Mouse (Mus musculus) hematopoietic stem cell, adult 5-6 weeks (primary cell): ENCODE results near the gene Gpr18. TPM values are rescaled to one million over a fixed set of nuclear protein-coding genes. Genes with fewer than 3 reads are reported as not detected.

Experiments
- ATAC-seq, 2 experiments: fragments of 125-278 bp in 1 of 2; replicated peaks in 1 of 2; 2 replicates each; pipeline ENCODE4 v1.8.0; 2016 to 2017; ENCODE audit warnings: inconsistent platforms in 2 of 2, mild to moderate bottlenecking in 2 of 2, moderate number of reproducible peaks in 2 of 2, low read depth in 1 of 2, moderate TSS enrichment in 1 of 2; ENCODE audit not compliant: low FRiP score in 2 of 2, poor library complexity in 2 of 2, severe bottlenecking in 2 of 2, insufficient read depth in 1 of 2, low TSS enrichment in 1 of 2
- total RNA-seq: library from RNA; stranded (forward); fragments of 172-1452, 232-1000 nt; gene quantifications from 2 replicates; pipeline ENCODE4 v1.2.3, GENCODE M21; 2017

Gpr18 gene
- total RNA-seq, 1 experiment from 2014 or later: 0.60 TPM

- no peak; a peak in 1 of 4 replicates for ATAC-seq
Measured at GRCm38 (mm10) chr14:121906992-121907681, 8.4 kb downstream of the Gpr18 start.

GRCm38 (mm10) chr14:121906341-121906991, 9.1 kb downstream of the Gpr18 start:
- peak; percentile 65 to 73; a peak in 3 of 4 replicates for ATAC-seq

- ATAC-seq: no peak; a peak in 1 of 4 replicates
Measured at GRCm38 (mm10) chr14:121904754-121905153, 10.8 kb downstream of the Gpr18 start.

- ATAC-seq: peak; percentile 47 to 74; a peak in 3 of 4 replicates
Measured at GRCm38 (mm10) chr14:121903381-121903876, 12.2 kb downstream of the Gpr18 start.

- no peak for ATAC-seq
Measured at GRCm38 (mm10) chr14:121901511-121901910, 14.1 kb downstream of the Gpr18 start.

GRCm38 (mm10) chr14:121899071-121899470, 16.5 kb downstream of the Gpr18 start:
- ATAC-seq: no peak

- peak; percentile 25 to 38; a peak in 3 of 4 replicates for ATAC-seq
Measured at GRCm38 (mm10) chr14:121898509-121898908, 17.1 kb downstream of the Gpr18 start.

- ATAC-seq: no peak
Measured at GRCm38 (mm10) chr14:121897773-121898172, 17.8 kb downstream of the Gpr18 start.

- no peak for ATAC-seq
Measured at GRCm38 (mm10) chr14:121896126-121897090, 19.2 kb downstream of the Gpr18 start.

GRCm38 (mm10) chr14:121895316-121895715, 20.3 kb downstream of the Gpr18 start:
- ATAC-seq: no peak

- peak in 1 of 2 experiments; percentile 12; a peak in 2 of 4 replicates for ATAC-seq
Measured at GRCm38 (mm10) chr14:121894511-121895135, 21.0 kb downstream of the Gpr18 start.

- ATAC-seq: no peak
Measured at GRCm38 (mm10) chr14:121893747-121894146, 21.8 kb downstream of the Gpr18 start.

GRCm38 (mm10) chr14:121884150-121884797, 31.3 kb downstream of the Gpr18 start:
- ATAC-seq: no peak

- ATAC-seq: no peak
Measured at GRCm38 (mm10) chr14:121881211-121881610, 34.4 kb downstream of the Gpr18 start.

- ATAC-seq: no peak
Measured at GRCm38 (mm10) chr14:121879266-121879840, 36.2 kb downstream of the Gpr18 start.

GRCm38 (mm10) chr14:121878859-121879206, 36.7 kb downstream of the Gpr18 start:
- ATAC-seq: peak in 1 of 2 experiments; percentile 20; a peak in 1 of 4 replicates
